Mouse (Mus musculus) liver, embryonic 14.5 days (tissue): ENCODE data around the gene Misp.

Experiments used
- CTCF ChIP-seq: IDR thresholded peaks from 2 replicates; pipeline ENCODE4 v1.5.1; 2016; ENCODE audit warnings: antibody characterized with exemption, low read depth, control low read depth
- EP300 ChIP-seq: IDR thresholded peaks from 2 replicates; pipeline ENCODE4 v1.6.1; 2016; ENCODE audit warnings: antibody characterized with exemption, low read depth

DNA sequence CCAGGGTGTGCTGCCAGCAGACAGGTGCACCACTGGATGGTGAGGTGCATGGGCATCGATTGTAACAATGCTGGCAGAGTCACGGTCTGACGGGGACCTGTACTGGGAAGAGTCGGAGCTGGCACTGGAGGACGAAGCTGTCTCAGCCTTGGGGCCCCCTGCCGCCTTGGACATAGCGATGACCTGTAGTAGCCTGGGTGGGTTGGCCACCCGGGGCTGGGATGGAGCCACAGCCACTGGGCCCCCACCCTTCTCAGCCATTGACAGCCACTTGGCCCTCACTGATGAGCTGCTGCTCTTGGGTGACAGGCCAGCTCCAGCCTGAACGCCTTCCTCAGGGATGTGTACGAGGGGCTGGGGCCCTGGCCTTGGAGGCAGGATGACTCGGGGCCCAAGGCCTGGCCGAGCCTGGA lies 44.4 kb downstream of the Misp start:
- TF ChIP-seq CTCF: no peak
- TF ChIP-seq EP300: no peak
